Mouse (Mus musculus) intestine, embryonic 16.5 days (tissue): Measurements from ENCODE around the gene Ankrd28. TPM values are rescaled to one million over a fixed set of nuclear protein-coding genes. Genes with fewer than 3 reads are reported as not detected.

ENCODE experiments used
- ATAC-seq: fragments of 200-750 bp; cut with Nextera tagmentation; 2 replicates; pipeline ENCODE4 v1.8.0; 2017; ENCODE audit warnings: moderate TSS enrichment, moderate library complexity
- H3K27ac ChIP-seq: fragments of 300-500 bp; sonication (generic); 2 replicates; pipeline ENCODE4 v1.5.1; 2014; ENCODE audit warnings: mild to moderate bottlenecking, low read length
- H3K27me3 ChIP-seq: fragments of 300-500 bp; sonication (generic); replicated peaks from 2 replicates; pipeline ENCODE4 v1.6.1; 2014; ENCODE audit warnings: low read length, control low read depth, mixed read lengths; ENCODE audit not compliant: control insufficient read depth, insufficient read depth
- H3K36me3 ChIP-seq: fragments of 300-500 bp; sonication (generic); 2 replicates; pipeline ENCODE4 v1.6.1; 2014; ENCODE audit warnings: low read length, control low read depth; ENCODE audit not compliant: control insufficient read depth, insufficient read depth
- H3K4me1 ChIP-seq: fragments of 300-500 bp; sonication (generic); 2 replicates; pipeline ENCODE4 v1.6.1; 2014; ENCODE audit warnings: low read length, control low read depth, mixed read lengths; ENCODE audit not compliant: control insufficient read depth, insufficient read depth
- H3K4me2 ChIP-seq: fragments of 300-500 bp; sonication (generic); 2 replicates; pipeline ENCODE4 v1.6.1; 2014; ENCODE audit warnings: low read depth, low read length, control low read depth
- H3K4me3 ChIP-seq: fragments of 300-500 bp; sonication (generic); 2 replicates; pipeline ENCODE4 v1.5.1; 2014; ENCODE audit warnings: mild to moderate bottlenecking, low read length
- H3K9ac ChIP-seq: fragments of 300-500 bp; sonication (generic); 2 replicates; pipeline ENCODE4 v1.6.1; 2014; ENCODE audit warnings: low read depth, low read length
- H3K9me3 ChIP-seq: fragments of 300-500 bp; sonication (generic); 2 replicates; pipeline ENCODE4 v1.6.1; 2016; ENCODE audit warnings: low read length, control low read depth; ENCODE audit not compliant: control insufficient read depth
- WGBS: fragments of 180-500 bp; shearing (Covaris S2); extraction: QIAGEN DNeasy Blood & Tissue Kit; methylation state at CpG from one replicate; pipeline ENCODE4 v1.1.7; 2014; 5-methylcytosine and 5-hydroxymethylcytosine counted together
- polyA plus RNA-seq: library from polyadenylated mRNA; unstranded; fragments of >200 nt; fragmentation: Nextera tagmentation; extraction: Ambion mirVana; gene quantifications from 2 replicates; pipeline ENCODE4 v1.2.1, GENCODE M21; 2015

The Ankrd28 gene
- polyA plus RNA-seq, 1 experiment from 2014 or later: 5.1 TPM

GRCm38 (mm10) chr14:31666931-31667705 lies 163.3 kb downstream of the Ankrd28 start:
- H3K4me1 ChIP-seq: peaks cover 39% of the 10 kb centered on the region
- no peak overlapping the region for H3K4me2 ChIP-seq
- no peak overlapping the region for H3K9ac ChIP-seq
- H3K27ac ChIP-seq: no peak overlapping the region
- H3K4me3 ChIP-seq: no peak overlapping the region
- H3K9me3 ChIP-seq: no peaks in the 10 kb centered on the region
- peaks cover 7% of the 10 kb centered on the region; the same call in 1 of the 2 replicates for H3K36me3 ChIP-seq
- WGBS: 94% methylated on average over 28 of the region's 28 CpGs
- ATAC-seq: no peak
- no peaks in the 10 kb centered on the region for H3K27me3 ChIP-seq

GRCm38 (mm10) chr14:31665566-31665940 lies 164.9 kb downstream of the Ankrd28 start:
- Histone ChIP-seq H3K27ac (peak overlapping the region; percentile 52), H3K4me1 (peaks cover 49% of the 10 kb centered on the region), H3K4me3 (no peak overlapping the region), H3K27me3 (no peaks in the 10 kb centered on the region), H3K9ac (no peak overlapping the region), H3K36me3 (peaks cover 7% of the 10 kb centered on the region; the same call in 1 of the 2 replicates), H3K9me3 (no peaks in the 10 kb centered on the region), H3K4me2 (no peak overlapping the region)
- 63% methylated on average over 4 of the region's 4 CpGs for WGBS
- no peak for ATAC-seq

DNA sequence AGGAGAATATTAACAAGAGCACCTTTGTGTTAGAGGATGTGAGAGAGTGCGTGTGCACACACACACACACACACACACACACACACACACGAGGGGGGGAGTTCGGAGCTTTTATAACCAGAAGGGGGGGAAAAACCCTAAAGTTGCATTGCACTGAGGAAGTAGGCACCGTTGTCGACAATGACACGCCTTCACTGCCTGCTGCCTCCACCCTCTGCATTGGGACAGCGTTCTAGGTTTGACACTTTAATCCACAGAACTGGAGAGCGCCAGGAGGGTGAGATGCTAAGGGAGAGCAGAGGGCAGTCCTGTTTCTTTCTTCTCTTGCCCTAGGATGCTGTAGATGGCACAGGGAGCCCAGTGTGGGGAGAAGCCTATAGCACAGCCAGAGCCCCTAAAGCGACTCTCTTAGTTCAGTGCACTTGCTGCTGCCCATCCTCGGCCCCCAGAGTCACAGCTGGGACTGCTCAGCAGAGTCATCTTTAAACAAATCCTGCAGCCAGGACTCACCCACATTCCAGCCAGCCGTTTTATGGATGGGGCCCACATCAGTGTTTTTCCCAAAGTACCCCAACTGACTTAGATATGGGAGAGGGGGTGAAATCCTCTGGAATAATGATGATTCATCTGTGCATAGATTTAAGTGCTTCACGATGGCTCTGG lies 165.4 kb downstream of the Ankrd28 start:
- Histone ChIP-seq H3K27ac (peak overlapping the region; percentile 52), H3K4me1 (peaks cover 53% of the 10 kb centered on the region), H3K27me3 (no peaks in the 10 kb centered on the region), H3K36me3 (peaks cover 7% of the 10 kb centered on the region; the same call in 1 of the 2 replicates), H3K9ac (no peak overlapping the region), H3K4me2 (no peak overlapping the region), H3K4me3 (no peak overlapping the region), H3K9me3 (no peaks in the 10 kb centered on the region)
- WGBS: 44% methylated on average over 12 of the region's 12 CpGs
- no peak for ATAC-seq

GRCm38 (mm10) chr14:31664100-31664902 lies 166.2 kb downstream of the Ankrd28 start:
- ATAC-seq: no peak
- no peaks in the 10 kb centered on the region for H3K27me3 ChIP-seq
- 45% methylated on average over 18 of the region's 18 CpGs for WGBS
- no peak overlapping the region for H3K4me2 ChIP-seq
- H3K36me3 ChIP-seq: peaks cover 7% of the 10 kb centered on the region; the same call in 1 of the 2 replicates
- no peak overlapping the region for H3K4me3 ChIP-seq
- H3K9ac ChIP-seq: no peak overlapping the region
- peaks cover 56% of the 10 kb centered on the region for H3K4me1 ChIP-seq
- peak overlapping the region; percentile 99 for H3K27ac ChIP-seq
- no peaks in the 10 kb centered on the region for H3K9me3 ChIP-seq

GRCm38 (mm10) chr14:31663376-31664099 lies 166.9 kb downstream of the Ankrd28 start:
- peaks cover 7% of the 10 kb centered on the region; the same call in 1 of the 2 replicates for H3K36me3 ChIP-seq
- WGBS: 82% methylated on average over 13 of the region's 13 CpGs
- H3K27me3 ChIP-seq: no peaks in the 10 kb centered on the region
- no peaks in the 10 kb centered on the region for H3K9me3 ChIP-seq
- no peak overlapping the region for H3K4me2 ChIP-seq
- peak overlapping the region; percentile 99 for H3K27ac ChIP-seq
- H3K9ac ChIP-seq: no peak overlapping the region
- H3K4me3 ChIP-seq: no peak overlapping the region
- peaks cover 57% of the 10 kb centered on the region for H3K4me1 ChIP-seq
- no peak for ATAC-seq

DNA sequence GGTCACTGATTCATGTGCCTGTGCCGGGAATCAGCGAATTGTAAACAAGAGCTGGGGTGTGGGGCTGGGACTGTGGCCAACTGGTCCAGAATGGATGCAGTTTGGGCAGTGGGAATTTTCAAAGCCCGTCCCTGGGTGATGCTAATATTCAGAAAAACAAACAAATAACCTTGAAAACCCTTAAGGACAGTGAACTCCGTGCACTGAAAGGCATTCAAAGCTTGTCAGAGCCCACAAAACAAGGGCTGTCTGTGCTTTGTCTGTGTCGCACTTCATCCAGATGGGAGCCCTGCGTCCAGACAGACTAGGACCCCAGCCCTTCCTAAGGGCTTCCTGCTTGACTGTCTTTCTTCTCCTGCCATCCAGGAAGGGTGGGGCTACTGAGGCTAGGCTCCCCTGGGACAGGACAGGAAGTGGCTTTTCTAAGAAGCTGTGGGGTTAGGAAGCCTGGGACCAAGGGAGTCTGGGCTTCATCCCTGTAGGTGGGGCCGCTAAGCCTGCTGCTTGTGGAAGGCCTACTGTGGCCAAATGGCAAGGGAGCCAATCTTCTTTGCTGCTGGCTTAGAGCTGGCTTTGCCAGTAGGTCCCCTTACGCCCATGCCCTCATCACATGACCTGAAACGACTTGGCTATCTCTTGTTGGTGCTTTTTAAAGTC lies 167.8 kb downstream of the Ankrd28 start:
- peak; percentile 14 for ATAC-seq
- H3K4me3 ChIP-seq: peak overlapping the region; percentile 47; the same call in 1 of the 2 replicates
- H3K36me3 ChIP-seq: peaks cover 7% of the 10 kb centered on the region; the same call in 1 of the 2 replicates
- H3K4me1 ChIP-seq: peaks cover 57% of the 10 kb centered on the region
- 30% methylated on average over 9 of the region's 9 CpGs for WGBS
- H3K4me2 ChIP-seq: peak overlapping the region; percentile 64
- peak overlapping the region; percentile 99 for H3K27ac ChIP-seq
- H3K9ac ChIP-seq: peak overlapping the region; percentile 67
- H3K9me3 ChIP-seq: no peaks in the 10 kb centered on the region
- no peaks in the 10 kb centered on the region for H3K27me3 ChIP-seq

- ATAC-seq: peak; percentile 92
- H3K36me3 ChIP-seq: no peaks in the 10 kb centered on the region
- H3K9me3 ChIP-seq: no peaks in the 10 kb centered on the region
- H3K9ac ChIP-seq: peak overlapping the region; percentile 67
- no peaks in the 10 kb centered on the region for H3K27me3 ChIP-seq
- WGBS: 2% methylated on average over 44 of the region's 44 CpGs
- peak overlapping the region; percentile 64 for H3K4me2 ChIP-seq
- peak overlapping the region; percentile 99 for H3K27ac ChIP-seq
- H3K4me3 ChIP-seq: peak overlapping the region; percentile 47
- peaks cover 63% of the 10 kb centered on the region for H3K4me1 ChIP-seq
Observed at GRCm38 (mm10) chr14:31661671-31662554, 168.5 kb downstream of the Ankrd28 start.
